Mouse (Mus musculus): ENCODE data around the gene Lrtm2.

GRCm38 (mm10) chr6:119336124-119336523 lies 5.6 kb upstream of the Lrtm2 start:
- TF ChIP-seq GATA1 (IDR thresholded peaks at IDR 0.05; ENCODE audit: borderline replicate concordance, low read length) (no peak), FLI1 (IDR thresholded peaks at IDR 0.05; ENCODE audit: low read length) (no peak)
